Mouse (Mus musculus) thymus, postnatal 4 days (tissue): ENCODE data around the gene Twist1.

ENCODE experiments used
- DNase-seq: peaks from one replicate; pipeline ENCODE4 v3.0.0; 2021

Twist1 gene

GRCm38 (mm10) chr12:33957400-33958240 is at the start of gene Twist1:
TSS of gene Twist1 (plus strand) at chr12:33957671.
- peak; percentile 43 for DNase-seq

GRCm38 (mm10) chr12:33926751-33927150 is 30.7 kb upstream of the Twist1 start:
- no peak for DNase-seq

- DNase-seq: no peak
Observed at GRCm38 (mm10) chr12:33927334-33928098, 30.0 kb upstream of the Twist1 start.

- no peak for DNase-seq
Observed at GRCm38 (mm10) chr12:33928331-33929192, 28.9 kb upstream of the Twist1 start, which contains the start of gene Ferd3l. TSS of gene Ferd3l (plus strand) at chr12:33928425.

- DNase-seq: no peak
Observed at GRCm38 (mm10) chr12:33952843-33953242, 4.6 kb upstream of the Twist1 start.

GRCm38 (mm10) chr12:33954931-33955565 is 2.4 kb upstream of the Twist1 start:
- DNase-seq: no peak

- DNase-seq: peak; percentile 8
Observed at GRCm38 (mm10) chr12:33955606-33956295, 1.7 kb upstream of the Twist1 start.

GRCm38 (mm10) chr12:33956576-33957399 is 683 bp upstream of the Twist1 start:
- DNase-seq: peak; percentile 6

- DNase-seq: peak; percentile 5
Observed at GRCm38 (mm10) chr12:33958241-33959194, 1.0 kb downstream of the Twist1 start.

- no peak for DNase-seq
Observed at GRCm38 (mm10) chr12:33959206-33959605, 1.7 kb downstream of the Twist1 start.

- no peak for DNase-seq
Observed at GRCm38 (mm10) chr12:33959846-33960245, 2.4 kb downstream of the Twist1 start.

- no peak for DNase-seq
Observed at GRCm38 (mm10) chr12:33961013-33961412, 3.5 kb downstream of the Twist1 start.

- no peak for DNase-seq
Observed at GRCm38 (mm10) chr12:33962118-33962772, 4.8 kb downstream of the Twist1 start.

GRCm38 (mm10) chr12:33962773-33963130 is 5.3 kb downstream of the Twist1 start:
- no peak for DNase-seq

- no peak for DNase-seq
Observed at GRCm38 (mm10) chr12:33963671-33964369, 6.3 kb downstream of the Twist1 start.

- no peak for DNase-seq
Observed at GRCm38 (mm10) chr12:33964427-33964826, 7.0 kb downstream of the Twist1 start.

GRCm38 (mm10) chr12:33965661-33966360 is 8.3 kb downstream of the Twist1 start:
- no peak for DNase-seq
